In genomic region chr7:126629915-126630314, GRCm38 (mm10) we compare ENCODE assay signal across 38 mouse cellular contexts. TPM values are rescaled to one million over a fixed set of nuclear protein-coding genes. Genes with fewer than 3 reads are reported as not detected.
A peak's percentile ranks its signal among the peaks of the same experiment; 100 is the strongest.
DNase-seq lines count a peak whose midpoint lies in the region; ATAC-seq and TF ChIP-seq lines count a peak whose summit lies in the region.
"Had no signal": no experiment of that assay in that cellular context is flagged by ENCODE, and none has a peak within 500 bp of the region (broad histone marks: within the 10 kb centered on the region; RNA-seq: fewer than 3 reads in every experiment).

No protein-coding gene starts in this region.

- no peaks in the 10 kb centered on the region for H3K27me3 ChIP-seq in intestine, embryonic 15.5 days (replicated peaks)
- H3K27me3 ChIP-seq in stomach, embryonic 14.5 days (ENCODE audit: control insufficient read depth, insufficient read depth, low read length), result no peaks in the 10 kb centered on the region
- H3K27me3 ChIP-seq in cerebellum, adult 2 months (ENCODE audit: control insufficient read depth, insufficient read depth, low read length), result no peaks in the 10 kb centered on the region
- H3K27me3 ChIP-seq: CH12.LX; embryonic facial prominence, embryonic 15.5 days; forebrain, embryonic 13.5 days; hindbrain, embryonic 12.5 days; kidney, embryonic 15.5 days; liver, embryonic 12.5 days; midbrain, embryonic 15.5 days had no signal

- H3K4me2 ChIP-seq in intestine, embryonic 15.5 days (replicated peaks), result no peak overlapping the region
- no peak overlapping the region for H3K4me2 ChIP-seq in stomach, embryonic 14.5 days (replicated peaks; ENCODE audit: low read depth, low read length)
- H3K4me2 ChIP-seq: embryonic facial prominence, embryonic 15.5 days; forebrain, embryonic 13.5 days; heart, embryonic 11.5 days; hindbrain, embryonic 12.5 days; kidney, embryonic 15.5 days; liver, embryonic 12.5 days; midbrain, embryonic 15.5 days had no signal

- H3K9ac ChIP-seq in intestine, embryonic 15.5 days, result no peak overlapping the region
- H3K9ac ChIP-seq in stomach, embryonic 14.5 days (replicated peaks; ENCODE audit: low read depth, low read length), result no peak overlapping the region
- H3K9ac ChIP-seq: embryonic facial prominence, embryonic 15.5 days; forebrain, embryonic 13.5 days; hindbrain, embryonic 12.5 days; kidney, embryonic 15.5 days; liver, embryonic 12.5 days; liver, postnatal 0 days; midbrain, embryonic 15.5 days had no signal

- 0 out of 2 replicates have a peak, but pooled peaks have one; percentile 16 for ATAC-seq in common myeloid progenitor, adult 5-6 weeks (replicated peaks; ENCODE audit: low read depth, poor library complexity, severe bottlenecking)
- ATAC-seq in intestine, embryonic 15.5 days, result no peak
- no peak for ATAC-seq in stomach, embryonic 14.5 days (ENCODE audit: insufficient number of reproducible peaks, insufficient read depth, low FRiP score, low read depth)
- ATAC-seq: forebrain, embryonic 13.5 days; hindbrain, postnatal 0 days; liver, embryonic 12.5 days; liver, postnatal 0 days; midbrain, embryonic 15.5 days had no signal

- no peak for TF ChIP-seq CTCF in cerebellum, adult 2 months (IDR thresholded peaks at IDR 0.05; ENCODE audit: borderline replicate concordance, insufficient read depth, low read depth, low read length)

- DNase-seq in cerebellum, adult 2 months, result no peak
- DNase-seq in urinary bladder, adult 2 months (ENCODE audit: low spot score), result no peak
- no peak for DNase-seq in left cerebral cortex, adult 11 months (ENCODE audit: low spot score)
- DNase-seq: adrenal gland, postnatal 10 days; cerebellum, adult 11 months; cerebellum, postnatal 14 days; gastrocnemius, postnatal 25 days; heart, adult 18-20 months; heart, postnatal 36 days; kidney, adult 18-20 months; kidney, postnatal 25 days; left cerebral cortex, postnatal 4 days; liver, postnatal 0 days; lung, postnatal 4 days; right cerebral cortex, postnatal 4 days; thymus, postnatal 4 days had no signal

- 0 out of 2 replicates have a peak overlapping the region, but pooled peaks have one; percentile 29 for H3K27ac ChIP-seq in intestine, embryonic 15.5 days
- peak overlapping the region; percentile 13; the same call in 1 of the 2 replicates for H3K27ac ChIP-seq in stomach, embryonic 14.5 days (ENCODE audit: low read length)
- H3K27ac ChIP-seq in cerebellum, adult 2 months (ENCODE audit: insufficient read depth, low read length), result no peak overlapping the region
- H3K27ac ChIP-seq: embryonic facial prominence, embryonic 10.5 days; embryonic facial prominence, embryonic 15.5 days; forebrain, embryonic 13.5 days; hindbrain, embryonic 12.5 days; hindbrain, postnatal 0 days; kidney, embryonic 15.5 days; liver, embryonic 12.5 days; midbrain, embryonic 15.5 days had no signal

- 39% methylated on average over 3 of the region's 3 CpGs for WGBS in intestine, embryonic 15.5 days
- WGBS in stomach, embryonic 14.5 days, result 35% methylated on average over 3 of the region's 3 CpGs
- 57% methylated on average over 3 of the region's 3 CpGs for WGBS in cerebellum, adult 2 months

- H3K4me1 ChIP-seq in intestine, embryonic 15.5 days (replicated peaks), result peaks cover 13% of the 10 kb centered on the region
- H3K4me1 ChIP-seq in stomach, embryonic 14.5 days (ENCODE audit: control insufficient read depth, insufficient read depth, low read length), result no peaks in the 10 kb centered on the region
- H3K4me1 ChIP-seq in cerebellum, adult 2 months (ENCODE audit: control insufficient read depth, insufficient read depth, low read length), result peaks cover 4% of the 10 kb centered on the region; the same call in 1 of the 2 replicates
- H3K4me1 ChIP-seq: forebrain, embryonic 13.5 days; hindbrain, embryonic 12.5 days; midbrain, embryonic 15.5 days had no signal

- no peak for TF ChIP-seq POLR2A in cerebellum, adult 2 months (IDR thresholded peaks at IDR 0.05; ENCODE audit: borderline replicate concordance, insufficient read depth, low read length)

- no peak overlapping the region for H3K4me3 ChIP-seq in intestine, embryonic 15.5 days (replicated peaks)
- no peak overlapping the region for H3K4me3 ChIP-seq in stomach, embryonic 14.5 days (ENCODE audit: low read depth, low read length)
- no peak overlapping the region for H3K4me3 ChIP-seq in cerebellum, adult 2 months (replicated peaks; ENCODE audit: insufficient read depth, low read depth, low read length)
- H3K4me3 ChIP-seq: embryonic facial prominence, embryonic 10.5 days; embryonic facial prominence, embryonic 15.5 days; forebrain, embryonic 13.5 days; hindbrain, embryonic 12.5 days; kidney, embryonic 15.5 days; liver, embryonic 12.5 days; midbrain, embryonic 15.5 days had no signal

- H3K36me3 ChIP-seq in intestine, embryonic 15.5 days, result no peaks in the 10 kb centered on the region
- no peaks in the 10 kb centered on the region for H3K36me3 ChIP-seq in stomach, embryonic 14.5 days (ENCODE audit: control insufficient read depth, insufficient read depth, low read length)
- H3K36me3 ChIP-seq: embryonic facial prominence, embryonic 10.5 days; embryonic facial prominence, embryonic 15.5 days; hindbrain, embryonic 12.5 days; kidney, embryonic 15.5 days; liver, embryonic 12.5 days; midbrain, embryonic 15.5 days had no signal

- no peaks in the 10 kb centered on the region for H3K9me3 ChIP-seq in intestine, embryonic 15.5 days
- no peaks in the 10 kb centered on the region for H3K9me3 ChIP-seq in stomach, embryonic 14.5 days (ENCODE audit: control insufficient read depth, low read depth, low read length)
- H3K9me3 ChIP-seq: embryonic facial prominence, embryonic 10.5 days; embryonic facial prominence, embryonic 15.5 days; forebrain, embryonic 13.5 days; hindbrain, embryonic 12.5 days; kidney, embryonic 15.5 days; liver, embryonic 12.5 days; midbrain, embryonic 15.5 days had no signal

RNA-seq across cellular contexts. Expression of gene Nupr1, which starts 0.7 kb away (rescaled TPM):
- 2.5 and 2.8 TPM in 2 replicates for total RNA-seq in common myeloid progenitor, adult 5-6 weeks (2017)
- 53.4 and 111 TPM in 2 replicates for polyA plus RNA-seq in intestine, embryonic 15.5 days (2015; fragmentation: Nextera tagmentation; extraction: Ambion mirVana)
- polyA plus RNA-seq in stomach, embryonic 14.5 days (2014; fragmentation: Nextera tagmentation; extraction: Ambion mirVana), result 7.0 and 21.7 TPM in 2 replicates
- 9.3 and 10.6 TPM in 2 replicates for polyA plus RNA-seq in cerebellum, adult 2 months (2012; rRNA removed)
- 67.1 and 82.3 TPM in 2 replicates for polyA plus RNA-seq in urinary bladder, adult 2 months (2012; rRNA removed)

RNA-seq across cellular contexts. Expression of gene Sgf29, which starts 19.2 kb away (rescaled TPM):
- 40.8 and 51.8 TPM in 2 replicates for total RNA-seq in common myeloid progenitor, adult 5-6 weeks (2017)
- 45.2 and 51.7 TPM in 2 replicates for polyA plus RNA-seq in intestine, embryonic 15.5 days (2015; fragmentation: Nextera tagmentation; extraction: Ambion mirVana)
- polyA plus RNA-seq in stomach, embryonic 14.5 days (2014; fragmentation: Nextera tagmentation; extraction: Ambion mirVana), result 61.2 and 67.4 TPM in 2 replicates
- 45.4 and 45.5 TPM in 2 replicates for polyA plus RNA-seq in cerebellum, adult 2 months (2012; rRNA removed)
- 24.5 and 27.7 TPM in 2 replicates for polyA plus RNA-seq in urinary bladder, adult 2 months (2012; rRNA removed)

RNA-seq across cellular contexts. Expression of gene Il27, which starts 35.2 kb away (rescaled TPM):
- total RNA-seq in common myeloid progenitor, adult 5-6 weeks (2017), result 0.23 TPM in 1 of 2 replicates, not detected in the other
- polyA plus RNA-seq in intestine, embryonic 15.5 days (2015; fragmentation: Nextera tagmentation; extraction: Ambion mirVana), result not detected in 2 replicates
- not detected in 2 replicates for polyA plus RNA-seq in stomach, embryonic 14.5 days (2014; fragmentation: Nextera tagmentation; extraction: Ambion mirVana)
- polyA plus RNA-seq in cerebellum, adult 2 months (2012; rRNA removed), result not detected in 2 replicates
- polyA plus RNA-seq in urinary bladder, adult 2 months (2012; rRNA removed), result 0.18 and 0.22 TPM in 2 replicates
- total RNA-seq: adrenal gland, postnatal 10 days; CH12.LX; ES-E14; gastrocnemius, postnatal 25 days; heart, adult 18-20 months; heart, postnatal 36 days; layer of hippocampus, adult 18-20 months; layer of hippocampus, postnatal 10 days; left cerebral cortex, adult 8-10 months; left cerebral cortex, postnatal 4 days had no signal
- polyA plus RNA-seq: C2C12; embryonic facial prominence, embryonic 10.5 days; embryonic facial prominence, embryonic 15.5 days; forebrain, embryonic 13.5 days; heart, embryonic 11.5 days; heart, embryonic 16.5 days; hindbrain, embryonic 12.5 days; hindbrain, postnatal 0 days; kidney, embryonic 15.5 days; limb, embryonic 14.5 days; liver, embryonic 12.5 days; lung, embryonic 16.5 days; midbrain, embryonic 15.5 days; neural tube, embryonic 11.5 days had no signal

RNA-seq across cellular contexts. Expression of gene Cln3, which starts 44.3 kb away (rescaled TPM):
- total RNA-seq in common myeloid progenitor, adult 5-6 weeks (2017), result 18.1 and 21.2 TPM in 2 replicates
- 34.4 and 34.9 TPM in 2 replicates for polyA plus RNA-seq in intestine, embryonic 15.5 days (2015; fragmentation: Nextera tagmentation; extraction: Ambion mirVana)
- polyA plus RNA-seq in stomach, embryonic 14.5 days (2014; fragmentation: Nextera tagmentation; extraction: Ambion mirVana), result 27.2 and 30.2 TPM in 2 replicates
- polyA plus RNA-seq in cerebellum, adult 2 months (2012; rRNA removed), result 38.1 and 44.2 TPM in 2 replicates
- polyA plus RNA-seq in urinary bladder, adult 2 months (2012; rRNA removed), result 48.1 and 53.3 TPM in 2 replicates

RNA-seq across cellular contexts. Expression of gene Apobr, which starts 45.2 kb away (rescaled TPM):
- total RNA-seq in common myeloid progenitor, adult 5-6 weeks (2017), result 5.7 and 6.5 TPM in 2 replicates
- polyA plus RNA-seq in intestine, embryonic 15.5 days (2015; fragmentation: Nextera tagmentation; extraction: Ambion mirVana), result 0.75 and 1.8 TPM in 2 replicates
- polyA plus RNA-seq in stomach, embryonic 14.5 days (2014; fragmentation: Nextera tagmentation; extraction: Ambion mirVana), result 0.20 and 0.43 TPM in 2 replicates
- 0.87 and 0.98 TPM in 2 replicates for polyA plus RNA-seq in cerebellum, adult 2 months (2012; rRNA removed)
- polyA plus RNA-seq in urinary bladder, adult 2 months (2012; rRNA removed), result 2.1 and 3.0 TPM in 2 replicates
